Mouse (Mus musculus): ENCODE data around the gene Slc38a7.
"Not testable (repeated sequence)": the region's sequence is repeated elsewhere in the genome, so short reads cannot be mapped to it uniquely, and the experiment has no call there.

Gene Slc38a7

DNA sequence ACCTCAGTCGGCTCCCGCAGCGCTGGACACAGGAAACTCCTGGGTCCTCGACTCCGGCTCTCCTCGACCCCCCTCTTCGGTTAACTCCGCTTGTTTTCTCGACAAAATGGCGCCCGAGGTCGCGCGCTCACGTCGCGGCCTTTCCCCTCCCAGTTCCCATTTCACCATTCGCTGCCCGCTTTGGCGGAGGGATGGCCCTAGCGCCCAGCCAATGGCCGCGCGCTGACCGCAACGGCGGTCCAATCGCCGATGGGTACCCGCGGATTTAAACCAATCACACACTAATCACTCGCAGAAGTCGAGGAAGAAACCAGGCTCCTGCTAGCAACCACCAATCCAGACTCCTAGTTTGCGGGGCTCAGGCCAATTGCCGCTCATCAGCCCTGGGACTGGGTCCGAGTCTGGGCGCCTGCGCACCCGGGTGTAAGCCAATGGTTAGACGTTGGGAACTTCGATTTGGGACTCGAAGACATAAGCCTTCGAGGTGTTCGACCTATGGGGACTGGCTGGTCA lies 46.0 kb downstream of the Slc38a7 start, which contains the start of gene Cnot1:
Gene Cnot1, minus strand, starts transcription at position 134 of the 513 bp plus-strand sequence.
- peak; percentile 97 for DNase-seq (ENCODE audit: low spot score)

DNA sequence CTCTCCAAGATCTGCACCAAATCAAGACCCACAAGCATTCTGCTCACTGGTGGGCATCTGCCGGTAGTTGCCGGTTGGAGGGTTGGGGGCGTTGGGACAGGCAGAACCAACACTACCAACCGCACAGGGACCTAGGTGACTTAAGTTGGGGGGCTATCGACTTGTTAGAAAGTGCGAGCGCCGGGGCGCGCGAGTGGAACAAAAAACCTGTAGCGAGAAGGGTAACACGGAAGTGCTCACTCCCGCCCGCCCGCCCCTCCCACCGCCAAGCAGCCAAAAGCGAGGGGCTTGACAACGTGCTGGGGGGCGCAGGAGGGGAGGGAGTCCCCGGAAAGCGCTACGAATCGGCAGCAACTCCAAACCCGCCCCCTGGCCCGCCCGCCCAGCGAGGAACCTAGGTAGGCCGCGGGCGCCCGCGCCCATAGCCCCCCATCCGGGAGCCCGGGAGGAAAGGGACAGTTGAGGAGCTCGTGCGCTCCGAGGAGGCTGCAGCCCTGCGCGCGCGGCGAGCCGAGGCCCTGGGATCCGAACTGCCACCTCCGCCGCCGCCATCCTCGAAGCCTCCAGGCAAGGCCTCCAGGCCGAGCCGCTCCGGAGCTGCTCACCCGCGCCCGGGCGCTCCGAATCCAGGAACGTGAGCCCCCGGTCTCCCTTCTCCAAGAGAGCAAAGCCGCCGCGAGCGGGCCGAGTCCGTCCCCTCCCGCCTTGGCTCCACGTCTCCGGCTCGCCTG lies 46.7 kb downstream of the Slc38a7 start:
- DNase-seq (ENCODE audit: low spot score) = peak; percentile 42

- DNase-seq (ENCODE audit: low spot score) = no peak
Observed at GRCm38 (mm10) chr8:95805482-95805881, 47.9 kb downstream of the Slc38a7 start.

GRCm38 (mm10) chr8:95802231-95802630 lies 51.1 kb downstream of the Slc38a7 start:
- no peak for DNase-seq (ENCODE audit: low spot score)

DNA sequence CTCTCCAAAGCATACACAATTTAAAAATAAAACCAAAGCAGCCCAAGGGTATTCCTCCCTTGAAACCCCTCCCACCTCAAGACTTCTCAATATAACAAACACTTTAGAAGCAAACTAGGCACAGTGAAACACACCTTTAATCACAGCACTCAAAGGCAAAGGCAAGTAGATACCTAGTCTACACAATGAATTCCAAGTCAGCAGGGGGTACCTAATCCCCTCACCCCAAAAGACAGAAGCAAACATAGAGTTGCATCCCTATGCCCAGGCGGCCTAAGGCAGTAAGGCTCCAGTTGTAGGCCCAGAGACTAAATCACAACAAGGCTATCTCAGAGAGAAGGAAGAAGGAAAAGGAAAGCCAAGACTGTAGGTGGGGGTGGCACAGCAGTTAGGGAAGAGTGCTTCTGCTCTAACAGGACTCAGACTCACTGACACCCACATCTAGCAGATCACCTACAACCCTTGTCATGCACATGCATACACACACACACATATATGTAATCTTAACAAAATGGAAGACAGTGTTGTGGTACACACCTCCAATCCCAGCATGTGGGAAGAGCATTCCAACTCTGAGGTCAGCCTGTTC lies 51.8 kb downstream of the Slc38a7 start:
- DNase-seq (ENCODE audit: low spot score) = no peak

- no peak for DNase-seq (ENCODE audit: low spot score)
Observed at GRCm38 (mm10) chr8:95800353-95800752, 53.0 kb downstream of the Slc38a7 start.

DNA sequence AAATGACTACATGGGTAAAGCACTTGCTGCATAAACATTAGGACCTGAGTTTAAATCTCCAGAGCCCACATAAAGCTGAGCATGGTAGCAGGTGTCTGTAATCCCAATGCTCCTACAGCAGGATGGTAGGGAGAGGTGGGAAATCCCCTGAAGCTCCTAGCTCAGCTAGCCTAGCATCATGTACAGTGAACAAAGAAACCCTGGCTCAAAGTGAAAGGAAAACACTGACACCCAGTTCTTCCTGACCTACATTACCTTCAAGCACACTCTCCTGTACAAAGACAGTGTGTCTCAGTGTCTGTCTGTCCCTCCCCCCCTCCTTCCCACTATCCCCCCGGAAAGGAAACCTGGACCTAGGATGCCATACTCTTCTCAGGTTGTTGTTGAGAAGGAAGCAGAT lies 53.4 kb downstream of the Slc38a7 start:
- no peak for DNase-seq (ENCODE audit: low spot score)

- DNase-seq (ENCODE audit: low spot score) = no peak
Observed at GRCm38 (mm10) chr8:95799117-95799516, 54.2 kb downstream of the Slc38a7 start.

DNA sequence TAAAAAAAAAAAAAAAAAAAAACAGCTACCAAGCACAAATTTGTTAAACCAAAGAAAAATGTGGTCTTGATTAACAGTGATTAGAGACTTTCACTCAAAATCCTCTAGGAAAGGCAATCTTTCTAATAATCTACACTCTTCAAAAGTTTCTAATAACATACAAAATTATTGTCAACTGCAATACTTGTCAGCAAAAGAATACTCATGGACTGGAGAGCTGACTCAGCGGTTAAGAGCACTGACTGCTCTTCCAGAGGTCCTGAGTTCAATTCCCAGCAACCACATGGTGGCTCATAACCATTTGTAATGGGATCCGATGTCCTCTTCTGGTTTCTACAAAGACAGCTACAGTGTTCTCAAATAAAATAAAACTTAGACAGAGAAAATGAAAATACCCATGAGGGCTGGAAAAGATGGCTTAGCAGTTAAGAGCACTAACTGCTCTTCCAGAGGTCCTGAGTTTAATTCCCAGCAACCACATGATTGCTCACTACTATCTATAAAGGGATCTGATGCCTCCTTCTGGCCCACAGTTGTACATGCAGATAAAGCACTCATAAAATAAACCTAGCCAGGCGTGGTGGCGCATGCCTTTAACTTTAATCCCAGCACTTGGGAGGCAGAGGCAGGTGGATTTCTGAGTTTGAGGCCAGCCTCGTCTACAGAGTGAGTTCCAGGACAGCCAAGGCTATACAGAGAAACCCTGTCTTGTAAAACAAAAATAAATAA lies 57.8 kb downstream of the Slc38a7 start:
- not testable (repeated sequence) for DNase-seq (ENCODE audit: low spot score)

Measured in embryo, embryonic 10.5 days (tissue).